Mouse (Mus musculus) liver, adult 2 months (tissue): ENCODE measurements at regions not wholly inside any gene's neighbourhood (a gene's known extent, or its start where the extent isn't known, plus 50 kb on each side); places are given as distances from the start of the nearest gene placed in this dataset.

Source experiments
- CTCF ChIP-seq: fragments of 200-500 bp; IDR thresholded peaks from 2 replicates; pipeline ENCODE4 v1.5.1; 2011; ENCODE audit warnings: low read depth, low read length, control low read depth
- POLR2A ChIP-seq: fragments of 200-500 bp; IDR thresholded peaks from 2 replicates; pipeline ENCODE4 v1.6.1; 2011; ENCODE audit warnings: low read length, control low read depth; ENCODE audit not compliant: insufficient read depth; ENCODE audit errors: extremely low read depth

DNA sequence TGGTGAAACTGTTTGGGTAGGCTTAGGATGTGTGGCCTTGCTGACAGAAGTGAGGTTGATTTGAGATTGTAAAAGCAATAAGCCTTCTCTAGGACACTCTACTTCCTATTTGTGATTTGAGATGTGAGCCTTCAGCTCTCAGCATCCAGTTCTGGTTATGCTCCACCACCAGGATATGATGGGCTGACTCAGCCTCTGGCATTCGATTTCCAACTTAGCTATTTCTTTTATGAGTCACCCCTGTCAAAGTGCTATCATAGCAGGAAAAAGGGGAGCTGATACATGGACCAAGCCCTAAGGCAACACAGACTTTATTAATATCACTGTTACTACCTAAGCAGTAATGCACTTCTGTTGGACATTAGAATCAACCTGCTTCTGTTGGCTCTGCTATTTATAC, 310.2 kb upstream of the Ndst3 start:
- TF ChIP-seq POLR2A: no peak
- no peak for TF ChIP-seq CTCF
